Mouse (Mus musculus): ENCODE results near the gene Stk10. TPM values are rescaled to one million over a fixed set of nuclear protein-coding genes. Genes with fewer than 3 reads are reported as not detected.

Gene Stk10
- polyA plus RNA-seq, 1 experiment from 2014 or later: 3.2 TPM

- 29% methylated on average over 15 of the region's 15 CpGs for WGBS
- H3K27me3 ChIP-seq (ENCODE audit: control insufficient read depth, insufficient read depth, low read depth, low read length): no peaks in the 10 kb centered on the region
- H3K4me1 ChIP-seq (replicated peaks; ENCODE audit: control insufficient read depth, insufficient read depth, low read length): peaks cover 4% of the 10 kb centered on the region; the same call in 1 of the 2 replicates
- peak overlapping the region; percentile 26; the same call in 1 of the 2 replicates for H3K9ac ChIP-seq (ENCODE audit: low read length)
- no peak overlapping the region for H3K4me2 ChIP-seq (ENCODE audit: low read depth, low read length)
- ATAC-seq (ENCODE audit: low read depth): peak; percentile 27; the same call in 1 of the 2 replicates
- no peak overlapping the region for H3K27ac ChIP-seq (ENCODE audit: low read length)
- no peaks in the 10 kb centered on the region for H3K36me3 ChIP-seq (ENCODE audit: control insufficient read depth, insufficient read depth, low read length)
- H3K9me3 ChIP-seq (ENCODE audit: control insufficient read depth, low read length): no peaks in the 10 kb centered on the region
- no peak overlapping the region for H3K4me3 ChIP-seq (ENCODE audit: low read length)
Observed at GRCm38 (mm10) chr11:32588090-32588891, 55.2 kb downstream of the Stk10 start.

GRCm38 (mm10) chr11:32588892-32589172 is 55.7 kb downstream of the Stk10 start:
- H3K4me3 ChIP-seq (ENCODE audit: low read length): no peak overlapping the region
- ATAC-seq (ENCODE audit: low read depth): peak; percentile 29; the same call in 1 of the 2 replicates
- H3K27me3 ChIP-seq (ENCODE audit: control insufficient read depth, insufficient read depth, low read depth, low read length): no peaks in the 10 kb centered on the region
- no peaks in the 10 kb centered on the region for H3K9me3 ChIP-seq (ENCODE audit: control insufficient read depth, low read length)
- H3K4me2 ChIP-seq (ENCODE audit: low read depth, low read length): no peak overlapping the region
- H3K4me1 ChIP-seq (replicated peaks; ENCODE audit: control insufficient read depth, insufficient read depth, low read length): peaks cover 4% of the 10 kb centered on the region; the same call in 1 of the 2 replicates
- H3K36me3 ChIP-seq (ENCODE audit: control insufficient read depth, insufficient read depth, low read length): no peaks in the 10 kb centered on the region
- no peak overlapping the region for H3K9ac ChIP-seq (ENCODE audit: low read length)
- 79% methylated on average over 11 of the region's 11 CpGs for WGBS
- no peak overlapping the region for H3K27ac ChIP-seq (ENCODE audit: low read length)

GRCm38 (mm10) chr11:32589201-32589600 is 56.1 kb downstream of the Stk10 start:
- Histone ChIP-seq H3K4me1 (replicated peaks; ENCODE audit: control insufficient read depth, insufficient read depth, low read length) (peaks cover 4% of the 10 kb centered on the region; the same call in 1 of the 2 replicates), H3K27me3 (ENCODE audit: control insufficient read depth, insufficient read depth, low read depth, low read length) (no peaks in the 10 kb centered on the region), H3K4me3 (ENCODE audit: low read length) (no peak overlapping the region), H3K36me3 (ENCODE audit: control insufficient read depth, insufficient read depth, low read length) (no peaks in the 10 kb centered on the region), H3K9ac (ENCODE audit: low read length) (no peak overlapping the region), H3K4me2 (ENCODE audit: low read depth, low read length) (no peak overlapping the region), H3K27ac (ENCODE audit: low read length) (no peak overlapping the region), H3K9me3 (ENCODE audit: control insufficient read depth, low read length) (no peaks in the 10 kb centered on the region)
- ATAC-seq (ENCODE audit: low read depth): no peak
- 90% methylated on average over 12 of the region's 12 CpGs for WGBS

DNA sequence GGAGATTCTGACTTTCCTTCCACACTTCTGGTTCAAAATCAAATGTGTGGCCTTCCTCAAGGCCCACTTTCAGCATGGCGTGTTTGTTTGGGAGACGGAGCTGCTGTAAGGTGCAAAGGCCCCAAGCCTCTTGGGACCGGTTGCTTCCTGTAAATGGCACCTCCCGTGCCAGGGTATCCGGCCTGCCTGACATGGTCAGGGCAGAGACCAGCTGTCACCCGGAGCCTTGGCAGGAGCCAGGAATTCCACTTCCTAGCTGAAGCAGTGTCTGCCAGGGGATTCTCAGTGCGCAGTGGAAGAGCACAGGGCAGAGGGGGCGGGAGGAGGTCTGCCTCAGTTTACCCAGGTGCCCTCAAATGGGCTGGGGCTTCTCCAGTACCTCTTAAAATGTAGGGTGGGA is 56.7 kb downstream of the Stk10 start:
- H3K36me3 ChIP-seq (ENCODE audit: control insufficient read depth, insufficient read depth, low read length): no peaks in the 10 kb centered on the region
- no peak overlapping the region for H3K4me2 ChIP-seq (ENCODE audit: low read depth, low read length)
- H3K9me3 ChIP-seq (ENCODE audit: control insufficient read depth, low read length): no peaks in the 10 kb centered on the region
- ATAC-seq (ENCODE audit: low read depth): no peak
- 83% methylated on average over 8 of the region's 8 CpGs for WGBS
- H3K9ac ChIP-seq (ENCODE audit: low read length): no peak overlapping the region
- no peak overlapping the region for H3K27ac ChIP-seq (ENCODE audit: low read length)
- H3K4me1 ChIP-seq (replicated peaks; ENCODE audit: control insufficient read depth, insufficient read depth, low read length): peaks cover 4% of the 10 kb centered on the region; the same call in 1 of the 2 replicates
- no peak overlapping the region for H3K4me3 ChIP-seq (ENCODE audit: low read length)
- no peaks in the 10 kb centered on the region for H3K27me3 ChIP-seq (ENCODE audit: control insufficient read depth, insufficient read depth, low read depth, low read length)

DNA sequence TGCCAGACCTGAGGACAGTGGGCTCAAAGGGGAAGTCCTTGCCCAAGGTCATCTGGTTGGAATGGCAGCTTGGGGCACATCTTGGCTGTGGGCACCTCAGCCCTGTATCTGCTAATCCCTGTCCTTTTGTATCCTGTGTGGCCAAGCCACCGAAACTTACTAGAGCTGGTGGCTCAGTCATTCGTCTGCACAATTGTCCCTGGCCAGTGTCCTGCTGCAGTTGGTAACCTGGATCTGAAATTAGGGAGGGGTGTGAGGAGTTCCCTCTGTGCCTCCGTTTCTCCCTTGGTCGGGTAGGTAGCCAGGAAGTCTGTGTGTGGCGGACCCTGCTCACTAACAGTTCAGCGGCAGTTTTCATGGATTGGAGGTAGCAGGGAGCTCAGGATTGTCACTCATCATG is 57.1 kb downstream of the Stk10 start:
- Histone ChIP-seq H3K36me3 (ENCODE audit: control insufficient read depth, insufficient read depth, low read length) (no peaks in the 10 kb centered on the region), H3K4me3 (ENCODE audit: low read length) (no peak overlapping the region), H3K4me1 (replicated peaks; ENCODE audit: control insufficient read depth, insufficient read depth, low read length) (peaks cover 4% of the 10 kb centered on the region; the same call in 1 of the 2 replicates), H3K27ac (ENCODE audit: low read length) (no peak overlapping the region), H3K4me2 (ENCODE audit: low read depth, low read length) (no peak overlapping the region), H3K9me3 (ENCODE audit: control insufficient read depth, low read length) (no peaks in the 10 kb centered on the region), H3K27me3 (ENCODE audit: control insufficient read depth, insufficient read depth, low read depth, low read length) (no peaks in the 10 kb centered on the region), H3K9ac (ENCODE audit: low read length) (no peak overlapping the region)
- ATAC-seq (ENCODE audit: low read depth): no peak
- 72% methylated on average over 6 of the region's 6 CpGs for WGBS

- ATAC-seq (ENCODE audit: low read depth): no peak
- H3K9me3 ChIP-seq (ENCODE audit: control insufficient read depth, low read length): no peaks in the 10 kb centered on the region
- H3K27ac ChIP-seq (ENCODE audit: low read length): no peak overlapping the region
- no peak overlapping the region for H3K4me2 ChIP-seq (ENCODE audit: low read depth, low read length)
- no peak overlapping the region for H3K4me3 ChIP-seq (ENCODE audit: low read length)
- no peaks in the 10 kb centered on the region for H3K36me3 ChIP-seq (ENCODE audit: control insufficient read depth, insufficient read depth, low read length)
- WGBS: 71% methylated on average over 12 of the region's 12 CpGs
- no peaks in the 10 kb centered on the region for H3K27me3 ChIP-seq (ENCODE audit: control insufficient read depth, insufficient read depth, low read depth, low read length)
- no peaks in the 10 kb centered on the region; the same call in 1 of the 2 replicates for H3K4me1 ChIP-seq (replicated peaks; ENCODE audit: control insufficient read depth, insufficient read depth, low read length)
- H3K9ac ChIP-seq (ENCODE audit: low read length): no peak overlapping the region
Observed at GRCm38 (mm10) chr11:32591921-32592850, 59.1 kb downstream of the Stk10 start.

GRCm38 (mm10) chr11:32593081-32593480 is 60.0 kb downstream of the Stk10 start:
- Histone ChIP-seq H3K4me2 (ENCODE audit: low read depth, low read length) (no peak overlapping the region), H3K27ac (ENCODE audit: low read length) (no peak overlapping the region), H3K4me1 (replicated peaks; ENCODE audit: control insufficient read depth, insufficient read depth, low read length) (no peaks in the 10 kb centered on the region; the same call in 1 of the 2 replicates), H3K9ac (ENCODE audit: low read length) (no peak overlapping the region), H3K9me3 (ENCODE audit: control insufficient read depth, low read length) (no peaks in the 10 kb centered on the region), H3K36me3 (ENCODE audit: control insufficient read depth, insufficient read depth, low read length) (no peaks in the 10 kb centered on the region), H3K4me3 (ENCODE audit: low read length) (no peak overlapping the region), H3K27me3 (ENCODE audit: control insufficient read depth, insufficient read depth, low read depth, low read length) (no peaks in the 10 kb centered on the region)
- WGBS: 77% methylated on average over 7 of the region's 7 CpGs
- no peak for ATAC-seq (ENCODE audit: low read depth)

DNA sequence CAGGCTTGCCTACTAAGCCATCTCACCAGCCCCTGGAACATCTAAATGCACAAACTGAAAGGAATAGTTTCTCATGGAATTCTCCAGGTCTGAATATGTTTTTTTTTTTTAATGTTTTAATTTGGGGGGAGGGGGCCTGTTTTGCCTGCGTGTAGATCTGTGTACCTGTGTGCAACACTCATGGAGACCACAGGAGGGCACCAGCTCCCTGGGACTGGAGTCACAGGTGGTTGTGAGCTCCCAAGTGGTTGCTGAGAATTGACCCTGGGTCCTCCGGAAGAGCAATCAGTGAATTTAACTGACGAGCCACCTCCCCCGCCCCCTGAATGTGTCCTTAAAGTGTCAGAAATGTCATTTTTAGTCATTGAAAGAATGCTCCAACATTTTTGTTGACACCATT is 61.0 kb downstream of the Stk10 start:
- H3K4me2 ChIP-seq (ENCODE audit: low read depth, low read length): no peak overlapping the region
- H3K36me3 ChIP-seq (ENCODE audit: control insufficient read depth, insufficient read depth, low read length): no peaks in the 10 kb centered on the region
- H3K27me3 ChIP-seq (ENCODE audit: control insufficient read depth, insufficient read depth, low read depth, low read length): no peaks in the 10 kb centered on the region
- no peak for ATAC-seq (ENCODE audit: low read depth)
- H3K27ac ChIP-seq (ENCODE audit: low read length): no peak overlapping the region
- H3K4me3 ChIP-seq (ENCODE audit: low read length): no peak overlapping the region
- no peaks in the 10 kb centered on the region for H3K9me3 ChIP-seq (ENCODE audit: control insufficient read depth, low read length)
- 91% methylated on average over 4 of the region's 4 CpGs for WGBS
- H3K9ac ChIP-seq (ENCODE audit: low read length): no peak overlapping the region
- H3K4me1 ChIP-seq (replicated peaks; ENCODE audit: control insufficient read depth, insufficient read depth, low read length): no peaks in the 10 kb centered on the region

GRCm38 (mm10) chr11:32600371-32600770 is 67.3 kb downstream of the Stk10 start:
- ATAC-seq (ENCODE audit: low read depth): no peak

More at GRCm38 (mm10) chr11:32600371-32600770, 67.3 kb downstream of the Stk10 start:
- Histone ChIP-seq H3K4me3 (ENCODE audit: low read length) (no peak overlapping the region), H3K4me2 (ENCODE audit: low read depth, low read length) (no peak overlapping the region), H3K36me3 (ENCODE audit: control insufficient read depth, insufficient read depth, low read length) (no peaks in the 10 kb centered on the region), H3K9ac (ENCODE audit: low read length) (no peak overlapping the region), H3K27ac (ENCODE audit: low read length) (no peak overlapping the region), H3K4me1 (replicated peaks; ENCODE audit: control insufficient read depth, insufficient read depth, low read length) (peaks cover 20% of the 10 kb centered on the region), H3K27me3 (ENCODE audit: control insufficient read depth, insufficient read depth, low read depth, low read length) (no peaks in the 10 kb centered on the region), H3K9me3 (ENCODE audit: control insufficient read depth, low read length) (no peaks in the 10 kb centered on the region)
- 89% methylated on average over 6 of the region's 6 CpGs for WGBS

All from lung, embryonic 16.5 days (tissue).